Mouse (Mus musculus) layer of hippocampus, postnatal 14 days (tissue): ENCODE measurements at regions not wholly inside any gene's neighbourhood (a gene's known extent, or its start where the extent isn't known, plus 50 kb on each side); places are given as distances from the start of the nearest gene placed in this dataset.
"Not testable (repeated sequence)": the region's sequence is repeated elsewhere in the genome, so short reads cannot be mapped to it uniquely, and the experiment has no call there.

Source experiments
- DNase-seq, 2 experiments: peaks; one replicate each; pipeline ENCODE4 v3.0.0; 2021 to 2022; ENCODE audit warnings: low spot score in 2 of 2, mixed read lengths in 1 of 2

DNA sequence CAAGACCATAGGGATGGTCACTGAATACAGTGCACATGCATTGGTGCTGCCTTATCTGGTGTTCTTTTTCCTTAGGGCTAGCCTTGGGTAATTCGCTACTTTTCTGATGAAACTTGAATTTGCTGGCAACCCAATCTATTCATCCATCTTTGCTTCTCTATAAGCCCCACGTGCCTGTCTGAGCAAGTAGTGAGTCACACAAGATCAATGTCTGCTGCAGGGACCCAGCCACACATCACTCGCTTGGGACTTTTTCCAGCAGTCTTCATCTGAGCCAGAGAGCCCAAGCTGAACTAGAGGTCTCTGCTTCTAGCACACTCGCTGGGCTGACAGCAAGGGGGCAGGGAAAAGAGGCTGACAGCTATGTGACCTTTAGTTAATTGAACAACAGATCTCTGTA, 464.3 kb upstream of the Nmur2 start:
- DNase-seq: no peak

DNA sequence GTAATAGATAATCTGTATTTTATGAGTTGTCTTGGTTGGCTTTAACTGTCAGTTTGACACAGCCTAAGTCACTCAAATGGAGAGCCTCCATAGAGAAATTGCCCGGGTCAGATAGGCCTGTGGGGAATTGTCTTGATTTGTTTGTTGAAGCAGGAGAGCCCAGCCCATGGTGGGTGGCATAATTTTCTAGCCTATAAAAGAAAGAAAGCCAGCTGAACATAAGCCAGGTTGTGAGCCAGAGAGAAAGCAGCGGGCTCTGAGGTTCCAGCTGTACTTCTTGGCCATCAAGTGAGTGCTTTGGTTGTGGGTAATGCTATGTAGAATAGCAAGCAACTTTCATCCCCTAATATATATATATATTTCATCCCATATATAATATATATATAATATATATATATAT, 474.1 kb upstream of the Nmur2 start:
- DNase-seq: no peak

DNA sequence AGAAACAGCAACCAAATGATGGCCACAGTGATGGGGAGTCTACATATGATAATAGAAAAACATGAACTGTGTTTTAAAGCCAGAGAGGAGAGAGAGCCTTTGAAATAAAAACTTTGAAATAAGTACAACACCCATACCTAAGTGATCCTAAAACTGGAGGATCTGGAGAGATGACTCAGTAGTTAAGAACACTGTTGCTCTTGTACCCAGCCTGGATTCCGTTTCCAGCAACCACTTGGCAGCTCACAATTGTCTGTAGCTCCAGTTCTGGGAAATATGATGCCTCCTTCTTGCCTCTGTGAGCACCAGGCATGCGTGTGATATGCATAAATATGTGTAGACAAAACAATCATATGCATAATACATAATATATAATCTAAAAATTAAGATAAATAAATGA, 477.7 kb upstream of the Nmur2 start:
- no peak for DNase-seq

DNA sequence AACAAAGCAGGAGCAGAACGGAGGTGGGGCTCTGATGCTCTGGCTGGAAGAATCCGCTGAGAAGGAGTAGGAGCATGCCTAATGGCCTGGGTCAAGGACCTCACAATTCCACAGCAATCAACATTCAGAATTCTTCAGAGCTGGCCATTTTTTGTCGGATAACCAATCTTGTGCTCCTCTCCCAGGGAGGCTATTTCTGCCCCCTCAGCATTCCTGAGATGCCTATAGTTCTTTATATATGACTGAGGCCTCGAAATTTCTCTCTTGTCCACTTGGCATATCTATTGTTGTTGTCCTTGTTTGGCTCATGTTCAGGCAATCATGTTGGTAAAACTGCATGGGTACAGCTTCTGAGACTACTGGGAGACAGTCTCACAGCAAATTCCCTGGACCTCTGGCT, 460.5 kb upstream of the Gria1 start:
- DNase-seq: no peak

DNA sequence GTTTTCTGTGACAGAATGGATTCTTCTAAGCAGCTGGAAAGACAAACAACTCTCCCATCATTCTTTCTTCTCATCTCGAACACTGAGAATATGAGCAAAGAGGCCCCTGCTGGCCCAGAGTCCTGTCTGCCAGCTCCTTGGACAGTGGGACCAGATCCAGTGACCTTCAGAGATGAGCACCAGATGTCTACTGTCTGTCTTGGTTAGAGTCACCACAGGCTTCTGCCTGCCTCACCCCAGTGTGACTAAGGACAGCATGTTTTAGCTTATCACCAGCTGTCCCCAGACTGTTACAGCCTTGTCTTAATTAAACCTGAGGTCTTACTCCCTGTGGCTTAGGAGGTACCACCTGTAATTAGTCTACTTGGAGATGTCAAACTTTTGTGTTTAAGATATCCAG, 454.9 kb upstream of the Gria1 start:
- DNase-seq: no peak

DNA sequence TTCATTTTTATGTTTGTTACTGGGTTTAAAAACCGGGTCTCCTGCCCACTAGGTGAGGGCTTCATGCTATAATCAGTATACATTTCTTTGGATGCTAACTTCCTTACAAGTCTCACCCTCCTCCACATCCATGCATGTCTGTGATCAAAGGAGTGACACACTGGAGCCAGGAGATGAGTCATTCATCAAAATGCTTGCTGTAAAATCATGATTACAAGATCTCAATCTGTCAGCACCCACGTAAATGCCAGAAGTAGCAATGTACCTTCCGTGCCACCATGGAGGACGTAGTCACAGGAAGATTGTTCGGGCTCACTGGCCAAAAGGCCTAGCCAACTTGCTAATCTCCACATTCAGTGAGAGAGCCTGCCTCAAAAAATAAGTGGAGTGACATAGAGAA, 431.2 kb upstream of the Gria1 start:
- peak in 1 of 2 experiments; percentile 36 for DNase-seq

DNA sequence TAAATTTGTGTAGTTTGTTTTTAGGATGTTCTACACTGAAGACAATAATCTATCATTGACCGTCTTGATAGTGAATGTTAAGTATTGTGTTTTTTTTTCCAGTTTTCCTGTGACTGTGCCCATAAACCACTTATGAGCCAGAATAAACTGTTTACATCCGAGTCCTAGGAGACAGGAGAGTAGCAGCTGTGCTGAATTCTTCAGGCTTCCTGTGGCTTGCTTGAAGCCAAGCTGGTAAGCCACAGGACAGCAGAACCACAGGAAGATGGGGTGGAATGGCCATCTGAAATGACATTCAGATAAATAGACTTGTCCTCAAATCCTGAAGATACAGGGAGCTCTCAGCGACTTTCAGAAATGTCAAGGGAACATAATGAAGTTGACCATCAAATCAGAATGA, 428.1 kb upstream of the Gria1 start:
- DNase-seq: no peak

DNA sequence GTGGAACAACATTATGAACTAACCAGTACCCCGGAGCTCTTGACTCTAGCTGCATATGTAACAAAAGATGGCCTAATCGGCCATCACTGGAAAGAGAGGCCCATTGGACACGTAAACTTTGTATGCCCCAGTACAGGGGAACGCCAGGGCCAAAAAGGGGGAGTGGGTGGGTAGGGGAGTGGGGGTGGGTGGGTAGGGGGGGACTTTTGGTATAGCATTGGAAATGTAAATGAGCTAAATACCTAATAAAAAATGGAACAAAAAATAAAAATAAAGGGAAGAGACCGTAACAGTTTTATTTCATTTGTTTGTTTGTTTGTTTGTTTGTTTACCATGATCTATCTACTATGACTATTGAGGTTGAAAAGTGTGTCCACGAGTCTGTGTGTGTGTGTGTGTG, 417.8 kb upstream of the Gria1 start:
- not testable (repeated sequence) for DNase-seq

DNA sequence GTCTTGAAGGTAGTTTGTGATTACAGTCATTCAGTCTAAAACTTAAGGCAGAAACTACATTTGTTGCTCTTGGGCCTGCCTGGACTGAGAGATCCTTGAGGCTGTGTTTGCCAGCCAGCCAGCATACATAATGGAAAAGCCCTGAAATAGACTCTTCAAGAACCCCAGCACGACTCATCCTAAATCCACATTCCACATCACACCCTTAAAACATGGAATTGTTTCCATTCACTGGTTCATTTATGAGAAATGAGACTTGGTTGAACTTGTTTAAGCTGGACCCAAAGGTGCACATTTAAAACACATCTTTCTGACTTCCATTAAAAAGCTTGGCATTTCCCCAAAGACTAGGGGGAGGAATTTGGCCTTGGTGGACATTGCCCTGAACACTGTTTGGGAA, 407.4 kb upstream of the Gria1 start:
- no peak for DNase-seq

DNA sequence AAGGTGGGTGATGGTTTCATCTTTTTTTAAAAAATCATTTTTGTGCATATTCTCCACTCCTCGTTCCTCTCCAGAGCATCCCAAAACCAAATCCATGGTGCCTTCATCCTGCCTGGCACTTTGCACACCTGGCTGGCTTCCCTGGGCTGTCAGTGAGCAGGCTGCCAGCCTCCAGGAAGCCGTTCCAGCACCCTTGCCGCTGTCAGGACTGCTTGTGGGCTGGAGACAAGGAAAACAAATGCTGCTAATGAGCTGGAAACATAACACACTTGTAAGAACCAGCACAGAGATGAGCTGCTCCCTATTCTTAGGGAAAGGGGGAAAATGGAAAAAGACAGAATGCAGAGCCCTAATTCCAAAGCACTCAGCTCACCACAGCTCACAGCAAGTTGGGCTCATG, 383.5 kb upstream of the Gria1 start:
- peak; percentile 16 to 24 for DNase-seq

DNA sequence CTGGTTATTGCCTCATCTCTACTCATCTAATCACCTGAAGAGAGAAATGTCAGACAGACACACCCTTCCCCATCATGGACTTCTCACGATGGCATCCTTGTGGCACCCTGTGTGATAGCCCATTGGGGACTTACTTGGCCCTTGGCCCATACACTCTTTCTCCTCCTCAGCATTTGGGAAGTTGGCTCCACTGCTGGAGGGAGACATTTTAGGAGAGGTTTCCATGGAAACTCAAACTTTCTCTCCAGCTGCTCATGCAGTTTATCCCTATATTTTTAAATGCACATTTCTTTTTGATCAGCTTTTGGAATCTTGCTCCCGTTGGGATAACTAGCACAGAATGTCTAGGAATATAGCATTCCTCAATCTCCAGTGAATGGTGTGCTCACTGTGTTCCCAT, 377.7 kb upstream of the Gria1 start:
- no peak for DNase-seq

DNA sequence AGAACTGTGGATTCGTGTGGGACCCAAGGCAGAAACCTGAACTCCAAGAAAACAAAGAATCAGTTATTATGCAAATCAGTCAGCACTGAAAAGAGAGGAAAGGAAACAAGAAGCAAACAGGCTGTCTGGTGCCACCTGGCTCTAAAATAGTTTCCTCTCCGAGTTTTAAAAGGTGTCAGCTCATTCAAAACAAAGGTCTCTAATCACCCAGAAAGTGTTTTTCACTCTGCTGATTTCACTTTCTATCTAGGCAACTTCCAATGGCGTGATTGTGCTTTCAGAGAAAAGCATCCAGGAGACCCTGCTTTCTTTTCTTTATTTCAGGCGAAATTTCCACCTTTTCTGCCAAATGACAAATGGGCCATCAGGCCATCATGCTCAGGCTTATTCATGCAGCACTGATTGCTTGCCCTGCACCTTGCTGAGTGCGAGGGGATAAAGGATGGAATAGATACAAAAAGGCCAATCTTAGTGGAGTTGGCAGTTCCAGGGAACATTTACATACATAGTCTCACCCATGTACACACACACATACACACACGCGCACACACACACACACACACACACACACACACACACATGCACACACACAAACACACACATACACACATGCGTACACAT, 374.5 kb upstream of the Gria1 start:
- no peak for DNase-seq

DNA sequence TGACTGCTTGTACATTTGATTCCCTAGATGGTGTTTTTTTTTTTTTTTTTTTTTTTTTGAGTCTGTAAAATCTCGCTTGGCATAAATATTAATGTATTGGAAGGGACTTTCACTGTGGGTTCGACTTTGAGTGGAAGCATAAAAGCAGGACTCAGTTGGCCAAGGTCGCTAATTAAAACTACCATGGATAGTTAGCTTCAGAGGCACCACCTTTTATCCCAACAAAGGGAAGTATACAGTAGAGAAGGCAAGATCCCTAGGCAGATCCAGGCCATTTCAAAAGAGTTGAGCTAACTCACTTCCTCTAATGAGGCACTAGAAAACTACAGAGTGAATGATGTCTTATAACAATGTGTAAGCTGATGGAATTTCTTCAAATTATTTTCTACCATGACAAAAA, 369.5 kb upstream of the Gria1 start:
- no peak for DNase-seq
